ENCODE assay signal across 12 mouse cellular contexts in genomic region chr6:127455440-127455839, GRCm38 (mm10). TPM values are rescaled to one million over a fixed set of nuclear protein-coding genes. Genes with fewer than 3 reads are reported as not detected.
DNase-seq lines count a peak whose midpoint lies in the region; ATAC-seq and TF ChIP-seq lines count a peak whose summit lies in the region.
"Had no signal": no experiment of that assay in that cellular context is flagged by ENCODE, and none has a peak within 500 bp of the region (broad histone marks: within the 10 kb centered on the region; RNA-seq: fewer than 3 reads in every experiment).

No protein-coding gene starts in this region.

- H3K4me2 ChIP-seq in intestine, postnatal 0 days (replicated peaks; ENCODE audit: low read depth) = no peak overlapping the region
- H3K4me2 ChIP-seq in intestine, embryonic 16.5 days (ENCODE audit: low read depth, low read length) = no peak overlapping the region
- peak overlapping the region; percentile 67; the same call in 1 of the 2 replicates for H3K4me2 ChIP-seq in midbrain, embryonic 13.5 days (replicated peaks)
- no peak overlapping the region for H3K4me2 ChIP-seq in midbrain, postnatal 0 days (ENCODE audit: low read depth, low read length, poor library complexity, severe bottlenecking)
- H3K4me2 ChIP-seq: kidney, embryonic 15.5 days; limb, embryonic 15.5 days had no signal

- no peak for TF ChIP-seq EP300 in ES-Bruce4 (IDR thresholded peaks at IDR 0.05; ENCODE audit: insufficient read depth, low read depth, low read length)

- no peak overlapping the region for H3K9ac ChIP-seq in intestine, postnatal 0 days (ENCODE audit: low read depth, low read length)
- H3K9ac ChIP-seq in intestine, embryonic 16.5 days (ENCODE audit: low read depth, low read length) = no peak overlapping the region
- H3K9ac ChIP-seq in midbrain, embryonic 13.5 days (replicated peaks) = no peak overlapping the region
- no peak overlapping the region for H3K9ac ChIP-seq in ES-Bruce4 (ENCODE audit: low read depth, poor library complexity, severe bottlenecking)
- H3K9ac ChIP-seq in midbrain, postnatal 0 days (replicated peaks; ENCODE audit: low read length, poor library complexity, severe bottlenecking) = no peak overlapping the region
- H3K9ac ChIP-seq: embryonic facial prominence, embryonic 12.5 days; kidney, embryonic 15.5 days; limb, embryonic 15.5 days had no signal

- TF ChIP-seq POLR2A in ES-Bruce4 (IDR thresholded peaks at IDR 0.05; ENCODE audit: insufficient read depth, low read length) = no peak

- peak; percentile 50 for TF ChIP-seq CTCF in intestine, postnatal 0 days (IDR thresholded peaks at IDR 0.05; ENCODE audit: low read depth)
- peak; percentile 41 for TF ChIP-seq CTCF in ES-Bruce4 (IDR thresholded peaks at IDR 0.05; ENCODE audit: low read depth, low read length)
- peak; percentile 47 for TF ChIP-seq CTCF in midbrain, postnatal 0 days (IDR thresholded peaks at IDR 0.05)

- no peak overlapping the region for H3K4me3 ChIP-seq in intestine, postnatal 0 days (ENCODE audit: low read depth, low read length)
- H3K4me3 ChIP-seq in intestine, embryonic 16.5 days (ENCODE audit: low read length) = no peak overlapping the region
- H3K4me3 ChIP-seq in midbrain, embryonic 13.5 days (replicated peaks) = no peak overlapping the region
- no peak overlapping the region for H3K4me3 ChIP-seq in midbrain, embryonic 10.5 days
- H3K4me3 ChIP-seq in ES-Bruce4 (ENCODE audit: low read depth, low read length) = no peak overlapping the region
- no peak overlapping the region for H3K4me3 ChIP-seq in midbrain, postnatal 0 days (ENCODE audit: low read depth, low read length)
- H3K4me3 ChIP-seq: embryonic facial prominence, embryonic 12.5 days; kidney, embryonic 15.5 days; limb, embryonic 15.5 days had no signal

- H3K27me3 ChIP-seq in intestine, postnatal 0 days (replicated peaks; ENCODE audit: control insufficient read depth, insufficient read depth, low read length) = no peaks in the 10 kb centered on the region
- H3K27me3 ChIP-seq in intestine, embryonic 16.5 days (replicated peaks; ENCODE audit: control insufficient read depth, insufficient read depth, low read length) = no peaks in the 10 kb centered on the region
- no peaks in the 10 kb centered on the region for H3K27me3 ChIP-seq in midbrain, embryonic 13.5 days
- H3K27me3 ChIP-seq in midbrain, embryonic 10.5 days (ENCODE audit: low read depth, poor library complexity, severe bottlenecking) = no peaks in the 10 kb centered on the region
- H3K27me3 ChIP-seq in ES-Bruce4 (ENCODE audit: control insufficient read depth, insufficient read depth, low read length, poor library complexity, severe bottlenecking) = no peaks in the 10 kb centered on the region
- no peaks in the 10 kb centered on the region for H3K27me3 ChIP-seq in midbrain, postnatal 0 days (ENCODE audit: insufficient read depth, low read length)

- WGBS in intestine, postnatal 0 days = 97% methylated on average over 4 of the region's 4 CpGs
- 96% methylated on average over 4 of the region's 4 CpGs for WGBS in intestine, embryonic 16.5 days
- WGBS in midbrain, embryonic 13.5 days = 96% methylated on average over 4 of the region's 4 CpGs
- WGBS in midbrain, embryonic 10.5 days = 96% methylated on average over 4 of the region's 4 CpGs
- 96% methylated on average over 4 of the region's 4 CpGs for WGBS in midbrain, postnatal 0 days

- DNase-seq in midbrain, embryonic 10.5 days (ENCODE audit: low spot score) = no peak
- no peak for DNase-seq in midbrain, postnatal 0 days (ENCODE audit: low spot score)
- no peak for DNase-seq in thymus, postnatal 4 days
- DNase-seq: adrenal gland, adult 2 months; cerebellum, adult 18-20 months had no signal

- no peaks in the 10 kb centered on the region for H3K36me3 ChIP-seq in intestine, postnatal 0 days (ENCODE audit: control insufficient read depth, insufficient read depth)
- H3K36me3 ChIP-seq in intestine, embryonic 16.5 days (ENCODE audit: control insufficient read depth, insufficient read depth, low read length) = no peaks in the 10 kb centered on the region
- 0 out of 2 replicates have a peak, but pooled peaks cover 4% of the 10 kb centered on the region for H3K36me3 ChIP-seq in midbrain, embryonic 13.5 days
- peaks cover 5% of the 10 kb centered on the region for H3K36me3 ChIP-seq in midbrain, embryonic 10.5 days
- H3K36me3 ChIP-seq in ES-Bruce4 (ENCODE audit: control insufficient read depth, insufficient read depth, low read length, poor library complexity, severe bottlenecking) = no peaks in the 10 kb centered on the region
- no peaks in the 10 kb centered on the region for H3K36me3 ChIP-seq in midbrain, postnatal 0 days (ENCODE audit: insufficient read depth, low read length)
- H3K36me3 ChIP-seq: embryonic facial prominence, embryonic 12.5 days; kidney, embryonic 15.5 days; limb, embryonic 15.5 days had no signal

- no peak overlapping the region for H3K27ac ChIP-seq in intestine, postnatal 0 days (ENCODE audit: low read depth, low read length)
- no peak overlapping the region for H3K27ac ChIP-seq in intestine, embryonic 16.5 days (ENCODE audit: low read length)
- H3K27ac ChIP-seq in midbrain, embryonic 13.5 days = no peak overlapping the region
- no peak overlapping the region for H3K27ac ChIP-seq in midbrain, embryonic 10.5 days (replicated peaks)
- H3K27ac ChIP-seq in ES-Bruce4 (ENCODE audit: insufficient read depth, low read length) = no peak overlapping the region
- H3K27ac ChIP-seq in midbrain, postnatal 0 days (ENCODE audit: low read depth, low read length) = no peak overlapping the region
- H3K27ac ChIP-seq: embryonic facial prominence, embryonic 12.5 days; kidney, embryonic 15.5 days; limb, embryonic 15.5 days had no signal

- ATAC-seq in intestine, postnatal 0 days = no peak
- no peak for ATAC-seq in intestine, embryonic 16.5 days
- ATAC-seq in midbrain, embryonic 13.5 days = no peak
- no peak for ATAC-seq in midbrain, postnatal 0 days (ENCODE audit: low FRiP score)

- H3K4me1 ChIP-seq in intestine, postnatal 0 days (replicated peaks; ENCODE audit: control insufficient read depth, insufficient read depth, low read length) = 0 out of 2 replicates have a peak, but pooled peaks cover 8% of the 10 kb centered on the region
- no peaks in the 10 kb centered on the region for H3K4me1 ChIP-seq in intestine, embryonic 16.5 days (ENCODE audit: control insufficient read depth, insufficient read depth, low read length)
- H3K4me1 ChIP-seq in midbrain, embryonic 13.5 days (replicated peaks) = peaks cover 23% of the 10 kb centered on the region
- peaks cover 25% of the 10 kb centered on the region for H3K4me1 ChIP-seq in midbrain, embryonic 10.5 days
- H3K4me1 ChIP-seq in ES-Bruce4 (ENCODE audit: control insufficient read depth, insufficient read depth, low read length) = no peaks in the 10 kb centered on the region
- H3K4me1 ChIP-seq in midbrain, postnatal 0 days (ENCODE audit: insufficient read depth, low read length) = peaks cover 6% of the 10 kb centered on the region; the same call in 1 of the 2 replicates

- no peaks in the 10 kb centered on the region for H3K9me3 ChIP-seq in intestine, postnatal 0 days (ENCODE audit: control insufficient read depth)
- H3K9me3 ChIP-seq in intestine, embryonic 16.5 days (ENCODE audit: control insufficient read depth, low read length) = no peaks in the 10 kb centered on the region
- H3K9me3 ChIP-seq in midbrain, embryonic 13.5 days = no peaks in the 10 kb centered on the region
- H3K9me3 ChIP-seq in midbrain, embryonic 10.5 days (replicated peaks) = no peaks in the 10 kb centered on the region
- H3K9me3 ChIP-seq in ES-Bruce4 (replicated peaks; ENCODE audit: control insufficient read depth, insufficient read depth, low read length, poor library complexity, severe bottlenecking) = no peaks in the 10 kb centered on the region
- H3K9me3 ChIP-seq in midbrain, postnatal 0 days (ENCODE audit: low read length) = no peaks in the 10 kb centered on the region
- H3K9me3 ChIP-seq: embryonic facial prominence, embryonic 12.5 days; kidney, embryonic 15.5 days; limb, embryonic 15.5 days had no signal

RNA-seq across cellular contexts. Expression of gene Parp11, which starts 8.8 kb away (rescaled TPM):
- 8.0 and 8.7 TPM in 2 replicates for polyA plus RNA-seq in intestine, postnatal 0 days (2015; fragmentation: Nextera tagmentation; extraction: Ambion mirVana)
- polyA plus RNA-seq in intestine, embryonic 16.5 days (2015; fragmentation: Nextera tagmentation; extraction: Ambion mirVana) = 17.3 and 17.8 TPM in 2 replicates
- polyA plus RNA-seq in midbrain, embryonic 13.5 days (2015; fragmentation: Nextera tagmentation; extraction: Ambion mirVana) = 90.4 and 91.7 TPM in 2 replicates
- polyA plus RNA-seq in midbrain, embryonic 10.5 days (2016; fragmentation: Nextera tagmentation; extraction: Ambion mirVana) = 39.0 and 48.4 TPM in 2 replicates
- polyA plus RNA-seq in ES-Bruce4 (2011; ENCODE audit: insufficient read depth, insufficient read length, low read depth, missing spikeins) = 25.4 and 30.6 TPM in 2 replicates
- 68.5 and 73.2 TPM in 2 replicates for total RNA-seq in midbrain, postnatal 0 days (2014; rRNA removed)
- 51.5 and 57.2 TPM in 2 replicates for polyA plus RNA-seq in midbrain, postnatal 0 days (2015; fragmentation: Nextera tagmentation; extraction: Ambion mirVana)
